Mouse (Mus musculus) ES-Bruce4 (cell line): ENCODE measurements around the gene Rnf19b.

Experiments
- CTCF ChIP-seq: IDR thresholded peaks from one replicate; pipeline ENCODE4 v1.8.1; 2011; ENCODE audit warnings: low read depth, low read length
- POLR2A ChIP-seq: IDR thresholded peaks from one replicate; pipeline ENCODE4 v1.8.1; 2011; ENCODE audit warnings: low read length; ENCODE audit not compliant: insufficient read depth

GRCm38 (mm10) chr4:129009521-129009920 is 48.5 kb upstream of the Rnf19b start:
- TF ChIP-seq CTCF = no peak
- no peak for TF ChIP-seq POLR2A
